Mouse (Mus musculus) neural tube, embryonic 13.5 days (tissue): Measurements from ENCODE around the gene Sgsm1. TPM values are rescaled to one million over a fixed set of nuclear protein-coding genes. Genes with fewer than 3 reads are reported as not detected.

Source experiments
- ATAC-seq: fragments of 200-750 bp; cut with Nextera tagmentation; 2 replicates; pipeline ENCODE4 v1.8.0; 2017; ENCODE audit warnings: low read depth, mild to moderate bottlenecking, moderate TSS enrichment, moderate library complexity
- H3K27ac ChIP-seq: fragments of 300-500 bp; sonication (generic); replicated peaks from 2 replicates; pipeline ENCODE4 v1.5.1; 2015; ENCODE audit warnings: moderate library complexity, mild to moderate bottlenecking, inconsistent platforms
- H3K27me3 ChIP-seq: fragments of 300-500 bp; sonication (generic); 2 replicates; pipeline ENCODE4 v1.6.1; 2015; ENCODE audit warnings: mild to moderate bottlenecking, inconsistent platforms
- H3K36me3 ChIP-seq: fragments of 300-500 bp; sonication (generic); 2 replicates; pipeline ENCODE4 v1.6.1; 2015; ENCODE audit warnings: mild to moderate bottlenecking, inconsistent platforms
- H3K4me1 ChIP-seq: fragments of 300-500 bp; sonication (generic); replicated peaks from 2 replicates; pipeline ENCODE4 v1.6.1; 2015; ENCODE audit warnings: inconsistent platforms
- H3K4me2 ChIP-seq: fragments of 300-500 bp; sonication (generic); 2 replicates; pipeline ENCODE4 v1.6.1; 2015; ENCODE audit warnings: inconsistent platforms, mild to moderate bottlenecking, moderate library complexity
- H3K4me3 ChIP-seq: fragments of 300-500 bp; sonication (generic); 2 replicates; pipeline ENCODE4 v1.5.1; 2015; ENCODE audit warnings: mild to moderate bottlenecking, inconsistent platforms
- H3K9ac ChIP-seq: fragments of 300-500 bp; sonication (generic); 2 replicates; pipeline ENCODE4 v1.6.1; 2015; ENCODE audit warnings: moderate library complexity, mild to moderate bottlenecking, inconsistent platforms
- H3K9me3 ChIP-seq: fragments of 300-500 bp; sonication (generic); 2 replicates; pipeline ENCODE4 v1.6.1; 2016; ENCODE audit warnings: inconsistent platforms
- WGBS: fragments of 180-500 bp; shearing (Covaris S2); methylation state at CpG from one replicate; pipeline ENCODE4 v1.1.7; 2015; 5-methylcytosine and 5-hydroxymethylcytosine counted together
- polyA plus RNA-seq: library from polyadenylated mRNA; unstranded; fragments of >200 nt; fragmentation: Nextera tagmentation; extraction: Ambion mirVana; gene quantifications from 2 replicates; pipeline ENCODE4 v1.2.1, GENCODE M21; 2015

The Sgsm1 gene
- polyA plus RNA-seq, 1 experiment from 2014 or later, result 16.5 TPM

DNA sequence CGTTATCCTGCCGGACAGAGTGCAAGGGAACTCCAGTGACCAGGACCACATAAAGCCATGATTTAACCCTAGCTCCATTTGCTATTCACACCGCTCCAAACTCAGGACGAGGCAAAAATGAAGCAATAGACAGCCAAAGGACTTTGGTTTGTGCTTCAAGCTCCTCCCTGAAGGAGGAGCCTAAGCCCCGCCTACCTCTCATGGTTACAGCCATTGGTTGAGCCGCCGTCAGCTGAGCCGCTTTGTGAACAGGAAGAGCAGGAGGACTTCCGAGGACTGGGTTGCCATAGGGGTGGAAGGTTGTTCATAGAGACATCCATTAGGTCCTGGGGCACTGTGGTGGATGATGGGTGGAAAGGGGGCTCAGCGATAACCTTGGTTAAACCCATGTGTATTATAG is 34.7 kb downstream of the Sgsm1 start:
- Histone ChIP-seq H3K27me3 (no peaks in the 10 kb centered on the region), H3K4me3 (no peak overlapping the region), H3K36me3 (peaks cover 71% of the 10 kb centered on the region), H3K4me1 (no peaks in the 10 kb centered on the region), H3K4me2 (no peak overlapping the region), H3K9ac (no peak overlapping the region), H3K27ac (no peak overlapping the region), H3K9me3 (no peaks in the 10 kb centered on the region)
- no peak for ATAC-seq
- 73% methylated on average over 10 of the region's 10 CpGs for WGBS

DNA sequence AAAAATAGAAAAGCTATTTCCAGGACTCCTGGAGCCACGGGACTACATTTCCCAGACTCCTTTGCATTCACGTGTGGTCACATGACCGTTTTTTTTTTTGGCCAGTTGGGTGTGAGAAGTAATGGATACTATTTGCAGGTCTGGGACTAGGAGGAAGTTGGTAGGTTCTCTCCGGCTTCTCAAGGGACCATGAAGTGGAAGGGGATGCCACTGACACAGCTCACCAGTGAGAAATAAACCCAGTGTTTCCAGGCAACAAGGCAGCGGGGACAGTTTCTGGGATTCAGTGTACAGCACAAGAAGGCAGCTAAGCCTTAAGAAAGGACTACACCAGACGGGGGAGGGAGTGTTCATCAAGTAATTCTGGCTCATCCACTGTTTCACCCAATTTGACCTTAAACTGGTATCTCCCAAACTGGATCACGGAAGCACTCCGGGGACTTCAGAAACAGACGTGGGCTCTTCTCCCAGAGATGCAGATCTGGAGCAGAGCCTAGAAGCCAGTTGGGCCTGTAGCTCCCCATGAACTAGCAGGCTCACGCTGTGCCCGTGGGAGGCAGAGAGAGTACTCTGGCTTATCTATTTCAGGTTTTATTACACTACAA is 39.3 kb downstream of the Sgsm1 start:
- no peak for ATAC-seq
- 69% methylated on average over 11 of the region's 11 CpGs for WGBS

DNA sequence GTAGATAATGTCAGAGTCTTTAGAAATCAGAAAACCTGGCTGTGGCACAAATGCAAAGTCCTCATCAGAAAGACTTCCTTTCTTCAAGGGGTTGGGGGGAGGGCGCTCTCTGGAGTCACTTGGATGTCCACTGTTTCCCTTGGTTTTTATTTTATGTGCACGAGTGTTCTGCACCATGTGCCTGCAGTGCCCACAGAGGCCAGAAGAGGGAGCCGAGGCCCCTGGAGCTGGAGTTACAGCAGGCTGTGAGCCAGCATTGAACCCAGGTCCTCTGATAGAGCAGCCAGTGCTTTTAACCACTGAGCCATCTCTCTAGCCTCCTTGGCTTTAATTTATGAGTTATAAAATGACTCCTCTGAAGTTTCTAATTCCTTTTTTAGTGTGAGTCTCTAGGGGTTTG is 40.5 kb downstream of the Sgsm1 start:
- peaks cover 52% of the 10 kb centered on the region for H3K36me3 ChIP-seq
- 0 out of 2 replicates have a peak overlapping the region, but pooled peaks have one; percentile 46 for H3K27ac ChIP-seq
- H3K4me3 ChIP-seq, result no peak overlapping the region
- H3K9ac ChIP-seq, result no peak overlapping the region
- WGBS, result 72% methylated on average over 3 of the region's 3 CpGs
- no peaks in the 10 kb centered on the region for H3K27me3 ChIP-seq
- no peaks in the 10 kb centered on the region for H3K4me1 ChIP-seq
- no peak for ATAC-seq
- H3K4me2 ChIP-seq, result no peak overlapping the region
- H3K9me3 ChIP-seq, result no peaks in the 10 kb centered on the region; the same call in 1 of the 2 replicates

More for the DNA sequence above, 39.3 kb downstream of the Sgsm1 start:
- Histone ChIP-seq H3K27me3 (no peaks in the 10 kb centered on the region), H3K4me2 (no peak overlapping the region), H3K4me1 (no peaks in the 10 kb centered on the region), H3K9me3 (no peaks in the 10 kb centered on the region; the same call in 1 of the 2 replicates), H3K27ac (no peak overlapping the region), H3K36me3 (peaks cover 52% of the 10 kb centered on the region), H3K9ac (no peak overlapping the region), H3K4me3 (no peak overlapping the region)

DNA sequence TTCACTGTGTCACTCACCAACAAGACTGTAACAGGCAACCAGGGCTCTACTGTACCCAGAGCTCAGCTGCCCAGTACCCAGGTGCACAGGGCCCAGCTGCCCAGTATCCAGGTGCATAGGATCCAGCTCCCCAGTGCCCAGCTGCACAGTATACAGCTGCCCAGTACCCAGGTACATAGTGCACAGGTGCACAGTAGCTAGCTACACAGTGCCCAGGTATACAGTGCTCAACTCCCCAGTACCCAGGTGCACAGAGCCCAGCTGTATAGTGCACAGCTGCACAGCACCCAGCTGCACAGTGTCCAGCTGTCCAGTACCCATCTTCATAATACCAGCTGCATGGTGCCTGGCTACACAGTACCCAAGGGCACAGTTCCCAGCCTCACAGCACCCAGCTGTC is 42.3 kb downstream of the Sgsm1 start:
- Histone ChIP-seq H3K27ac (no peak overlapping the region), H3K4me3 (no peak overlapping the region), H3K36me3 (peaks cover 55% of the 10 kb centered on the region), H3K27me3 (no peaks in the 10 kb centered on the region), H3K4me1 (no peaks in the 10 kb centered on the region), H3K4me2 (no peak overlapping the region), H3K9me3 (no peaks in the 10 kb centered on the region; the same call in 1 of the 2 replicates), H3K9ac (no peak overlapping the region)
- peak; percentile 45; the same call in 1 of the 2 replicates for ATAC-seq

DNA sequence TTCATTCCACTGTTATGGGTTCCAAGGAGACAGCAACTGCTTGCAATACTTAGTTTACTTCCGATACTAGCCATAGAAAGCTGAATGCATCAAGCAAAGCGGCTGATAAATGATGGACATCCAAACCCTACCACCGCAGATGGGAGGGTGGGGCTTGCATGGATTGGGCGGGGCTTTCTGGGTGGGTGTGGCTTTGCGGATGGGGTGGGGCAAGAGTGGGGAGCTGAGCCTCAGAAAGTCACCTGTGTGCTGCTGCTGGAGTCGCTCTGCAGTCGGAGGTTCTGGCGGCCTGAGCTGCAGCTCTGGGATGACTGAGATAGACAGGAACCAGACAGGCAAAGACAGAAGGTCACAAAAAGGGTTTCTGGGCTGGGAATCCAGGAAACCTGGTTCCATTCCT is 44.9 kb downstream of the Sgsm1 start:
- H3K36me3 ChIP-seq, result peaks cover 65% of the 10 kb centered on the region
- H3K9me3 ChIP-seq, result no peaks in the 10 kb centered on the region; the same call in 1 of the 2 replicates
- H3K4me1 ChIP-seq, result no peaks in the 10 kb centered on the region
- no peak overlapping the region for H3K4me3 ChIP-seq
- no peak overlapping the region for H3K9ac ChIP-seq
- no peak overlapping the region for H3K4me2 ChIP-seq
- H3K27ac ChIP-seq, result no peak overlapping the region
- WGBS, result 85% methylated on average over 8 of the region's 8 CpGs
- no peak for ATAC-seq
- no peaks in the 10 kb centered on the region for H3K27me3 ChIP-seq

DNA sequence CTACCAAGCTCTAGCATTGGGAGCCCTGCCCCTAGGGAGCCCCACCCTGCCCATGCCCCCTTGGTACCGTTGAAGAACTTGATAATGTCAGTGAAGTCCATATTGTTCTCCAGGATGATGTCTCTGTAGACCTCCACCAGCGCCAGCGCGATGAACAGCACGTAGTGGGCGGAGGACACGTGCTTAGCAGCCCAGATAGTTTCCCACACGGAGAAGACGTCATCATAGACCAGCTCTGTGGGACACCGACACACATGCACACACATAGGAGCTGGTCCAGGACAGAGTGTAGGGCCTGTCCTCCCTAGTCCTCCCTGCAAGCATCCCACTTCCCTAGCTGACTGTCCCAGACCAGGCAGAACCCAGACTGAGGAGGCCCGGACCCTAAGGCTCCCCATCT is 59.8 kb downstream of the Sgsm1 start:
- no peaks in the 10 kb centered on the region for H3K27me3 ChIP-seq
- no peak overlapping the region for H3K4me3 ChIP-seq
- no peak overlapping the region for H3K9ac ChIP-seq
- peaks cover 84% of the 10 kb centered on the region for H3K36me3 ChIP-seq
- no peak for ATAC-seq
- H3K4me2 ChIP-seq, result no peak overlapping the region
- no peaks in the 10 kb centered on the region for H3K4me1 ChIP-seq
- H3K27ac ChIP-seq, result no peak overlapping the region
- H3K9me3 ChIP-seq, result no peaks in the 10 kb centered on the region
- WGBS, result 92% methylated on average over 11 of the region's 11 CpGs

DNA sequence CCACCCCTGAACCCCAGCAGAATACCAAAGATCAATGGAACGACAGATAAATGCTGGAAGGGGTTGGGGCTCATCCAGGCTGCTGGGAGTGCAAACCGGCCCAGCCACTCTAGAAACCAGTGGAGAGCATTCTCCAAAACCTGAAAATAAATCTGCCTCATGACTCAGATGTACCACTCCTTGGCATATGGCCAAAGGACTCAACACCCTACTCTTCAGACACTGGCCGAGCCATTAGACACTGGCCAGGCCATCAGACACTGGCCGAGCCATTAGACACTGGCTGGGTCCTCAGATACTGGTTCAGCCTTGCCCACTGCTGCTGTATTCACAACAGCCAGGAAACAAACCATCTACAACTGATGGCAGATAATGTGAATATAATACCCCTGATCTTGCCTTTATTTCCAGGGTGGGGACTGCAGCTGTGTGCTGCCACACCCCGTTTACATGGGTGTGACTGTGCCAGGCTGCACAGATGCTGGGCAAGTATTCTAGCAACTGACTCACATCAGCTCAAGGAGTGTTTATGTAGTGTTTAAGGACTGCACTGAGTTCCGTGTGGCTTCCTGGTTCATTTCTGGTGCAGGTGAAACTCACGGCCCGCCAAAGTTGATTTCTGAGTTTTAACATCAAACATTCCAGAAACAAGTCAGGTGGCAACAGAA is 61.2 kb downstream of the Sgsm1 start:
- no peak overlapping the region for H3K4me2 ChIP-seq
- H3K27ac ChIP-seq, result no peak overlapping the region
- no peaks in the 10 kb centered on the region for H3K4me1 ChIP-seq
- H3K36me3 ChIP-seq, result peaks cover 79% of the 10 kb centered on the region
- H3K9me3 ChIP-seq, result no peaks in the 10 kb centered on the region
- H3K27me3 ChIP-seq, result no peaks in the 10 kb centered on the region
- H3K4me3 ChIP-seq, result no peak overlapping the region
- 86% methylated on average over 8 of the region's 8 CpGs for whole genome bisulfite sequencing
- ATAC-seq, result no peak
- no peak overlapping the region for H3K9ac ChIP-seq

DNA sequence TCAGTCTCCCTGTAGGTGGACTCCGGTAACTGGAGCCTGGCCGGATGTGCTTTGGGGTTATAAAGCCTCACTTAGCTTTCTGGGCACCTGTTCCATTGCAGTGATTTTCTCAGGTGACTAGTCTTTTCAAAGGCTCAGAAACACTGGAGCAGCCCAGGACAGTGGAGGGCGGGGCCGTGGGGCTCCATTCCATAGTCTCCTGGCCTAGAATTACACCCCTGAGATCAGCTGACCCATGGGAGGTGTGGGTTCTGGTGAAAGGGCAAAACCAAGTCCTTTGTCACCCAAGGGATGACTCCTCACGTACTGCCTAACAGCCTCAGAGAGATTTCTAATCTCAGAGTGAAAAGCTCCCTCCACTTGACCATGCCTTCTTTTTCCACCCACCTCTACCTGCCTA is 80.4 kb downstream of the Sgsm1 start:
- 74% methylated on average over 5 of the region's 5 CpGs for WGBS
- Histone ChIP-seq H3K4me1 (peaks cover 18% of the 10 kb centered on the region), H3K4me3 (no peak overlapping the region), H3K27me3 (no peaks in the 10 kb centered on the region), H3K27ac (no peak overlapping the region), H3K9me3 (no peaks in the 10 kb centered on the region), H3K4me2 (no peak overlapping the region), H3K9ac (no peak overlapping the region), H3K36me3 (no peaks in the 10 kb centered on the region)
- ATAC-seq, result no peak

DNA sequence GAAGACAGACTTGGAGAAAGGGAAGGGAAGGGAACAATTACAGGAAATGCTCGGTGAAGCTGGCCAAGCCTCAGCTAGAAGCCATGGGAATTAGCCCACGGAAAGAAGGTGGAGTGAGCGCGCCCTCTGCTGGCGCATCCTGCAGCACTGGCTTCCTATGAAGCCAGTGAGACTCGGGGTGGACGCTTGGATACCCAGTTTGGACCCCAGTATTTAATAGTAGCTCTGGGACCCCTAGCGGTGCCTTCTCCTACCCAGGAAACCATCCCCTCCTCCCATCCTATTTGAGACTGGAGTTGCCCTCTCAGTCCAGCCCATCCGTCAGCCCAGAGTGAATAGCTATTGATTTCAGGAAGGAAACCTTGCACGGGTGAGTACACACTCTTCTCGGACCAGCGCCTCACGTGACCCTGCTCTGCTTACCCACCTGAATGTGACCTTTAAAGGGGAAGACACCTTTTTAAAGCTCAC is 83.9 kb downstream of the Sgsm1 start, which contains the start of gene Tmem211:
Gene Tmem211, plus strand, starts transcription at position 278 of the 471 bp plus-strand sequence.
- Histone ChIP-seq H3K27me3 (no peaks in the 10 kb centered on the region), H3K36me3 (no peaks in the 10 kb centered on the region), H3K27ac (peak within 1 kb of the TSS; percentile 43), H3K4me2 (peak within 1 kb of the TSS; percentile 47), H3K9me3 (no peaks in the 10 kb centered on the region), H3K4me3 (peak within 1 kb of the TSS; percentile 15; the same call in 1 of the 2 replicates), H3K9ac (peak within 1 kb of the TSS; percentile 57), H3K4me1 (peaks cover 20% of the 10 kb centered on the region)
- WGBS, result under 1% methylated on average over 13 of the region's 13 CpGs
- ATAC-seq, result peak; percentile 81

DNA sequence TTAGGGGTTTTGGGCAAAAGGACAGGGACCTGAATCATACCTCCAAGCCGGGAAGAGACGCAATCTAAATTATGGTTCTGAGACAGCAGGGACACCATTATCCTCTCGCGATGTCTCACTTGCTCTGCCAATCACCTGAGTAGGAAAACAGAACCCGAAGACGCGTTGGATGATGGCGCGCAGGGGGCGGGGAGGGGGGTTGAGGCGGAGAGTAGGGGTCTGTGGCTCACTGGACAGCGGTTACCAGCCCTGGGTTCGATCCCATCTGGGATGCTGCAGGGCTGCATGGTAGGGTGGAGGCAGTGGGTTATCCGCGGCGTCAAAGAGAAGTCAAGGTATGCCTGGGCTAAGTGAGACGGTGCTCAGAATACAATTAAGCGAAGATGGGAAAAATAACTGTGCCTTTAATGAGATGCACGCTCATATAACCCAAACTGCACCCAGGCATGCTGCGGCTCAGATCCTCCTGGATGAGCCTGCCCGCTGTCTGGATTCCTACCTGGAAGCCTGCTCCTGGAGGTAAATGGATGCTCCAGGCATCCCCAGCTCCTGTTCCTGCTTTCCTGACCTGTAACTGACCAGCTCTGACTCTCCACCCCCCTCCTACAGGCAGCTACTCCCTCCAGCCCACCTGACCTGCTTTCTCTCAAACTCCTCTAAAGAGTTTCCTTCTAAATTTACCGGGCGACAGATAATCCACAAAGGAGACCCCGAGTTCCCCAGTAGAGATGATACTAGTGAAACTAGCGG is 84.7 kb downstream of the Sgsm1 start:
- Histone ChIP-seq H3K9me3 (no peaks in the 10 kb centered on the region), H3K4me2 (peak overlapping the region; percentile 47), H3K4me1 (peaks cover 21% of the 10 kb centered on the region), H3K36me3 (no peaks in the 10 kb centered on the region), H3K27ac (peak overlapping the region; percentile 43), H3K27me3 (no peaks in the 10 kb centered on the region), H3K9ac (peak overlapping the region; percentile 57), H3K4me3 (peak overlapping the region; percentile 15; the same call in 1 of the 2 replicates)
- peak; percentile 26; the same call in 1 of the 2 replicates for ATAC-seq
- WGBS, result 14% methylated on average over 25 of the region's 25 CpGs

DNA sequence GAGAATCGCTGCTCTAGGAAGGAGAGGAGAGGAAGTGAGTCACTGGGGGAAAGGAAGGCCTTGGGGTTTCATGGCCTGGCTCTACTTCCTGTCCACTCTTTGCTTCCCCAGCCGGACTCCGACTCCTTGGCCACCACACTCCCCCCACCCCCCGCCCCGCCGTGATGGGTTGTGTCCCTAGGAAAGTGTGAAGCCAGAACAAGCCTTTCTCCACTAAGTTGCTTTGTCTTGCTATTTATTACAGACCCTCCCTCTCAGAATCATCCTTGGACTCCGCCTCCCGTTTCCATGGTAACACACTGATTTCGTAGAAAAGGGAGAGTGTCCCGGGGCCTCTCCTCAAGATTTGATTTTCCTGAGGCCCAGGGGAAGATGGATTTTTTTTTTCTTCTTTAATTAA is 85.3 kb downstream of the Sgsm1 start:
- Histone ChIP-seq H3K27ac (no peak overlapping the region), H3K4me2 (peak overlapping the region; percentile 47), H3K36me3 (no peaks in the 10 kb centered on the region), H3K9ac (no peak overlapping the region), H3K9me3 (no peaks in the 10 kb centered on the region), H3K4me1 (peaks cover 27% of the 10 kb centered on the region), H3K4me3 (no peak overlapping the region), H3K27me3 (no peaks in the 10 kb centered on the region)
- 3% methylated on average over 10 of the region's 10 CpGs for WGBS
- ATAC-seq, result no peak

DNA sequence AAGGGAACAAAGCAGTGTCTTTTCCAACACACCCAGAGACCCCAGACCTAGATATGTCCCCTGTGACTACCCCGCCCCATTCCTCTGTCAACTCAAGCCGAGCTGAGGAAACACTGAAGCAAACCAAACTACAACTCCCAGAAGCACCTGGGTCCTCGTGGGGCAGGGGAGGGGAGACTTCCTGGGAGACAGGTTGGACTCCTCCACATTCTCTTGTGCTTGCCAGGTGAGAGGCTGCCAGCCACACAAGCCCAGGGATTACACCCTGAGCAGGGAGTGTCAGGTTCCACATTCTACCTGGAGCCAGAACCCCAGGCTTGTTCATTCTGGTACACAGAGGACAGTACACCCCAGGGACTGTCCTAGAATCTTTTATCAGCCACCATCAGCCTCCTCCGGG is 86.7 kb downstream of the Sgsm1 start:
- H3K4me3 ChIP-seq, result no peak overlapping the region
- H3K4me1 ChIP-seq, result peaks cover 28% of the 10 kb centered on the region
- H3K27ac ChIP-seq, result no peak overlapping the region
- no peaks in the 10 kb centered on the region for H3K36me3 ChIP-seq
- 59% methylated on average over 4 of the region's 4 CpGs for WGBS
- no peaks in the 10 kb centered on the region for H3K9me3 ChIP-seq
- H3K9ac ChIP-seq, result no peak overlapping the region
- peaks cover 8% of the 10 kb centered on the region; the same call in 1 of the 2 replicates for H3K27me3 ChIP-seq
- H3K4me2 ChIP-seq, result no peak overlapping the region
- no peak for ATAC-seq
